Mouse (Mus musculus) gastrocnemius, adult 8-10 months (tissue): Measurements from ENCODE around the gene Cyb5r4. TPM values are rescaled to one million over a fixed set of nuclear protein-coding genes. Genes with fewer than 3 reads are reported as not detected.

Experiments used
- total RNA-seq, 4 experiments: library from RNA; stranded (reverse); gene quantifications; 2 replicates each; pipeline ENCODE4 v1.2.4; 2022

Gene Cyb5r4
- total RNA-seq, 4 experiments from 2014 or later: 25.2 to 40.3 (median 27.0) TPM

Other genes starting within 250 kb of the Cyb5r4 start
- under 1 TPM; 0.24 to 0.56 (median 0.24) TPM for gene Snap91, start 141.4 kb upstream of the Cyb5r4 start, total RNA-seq
- gene Ripply2, start 6.5 kb upstream of the Cyb5r4 start, total RNA-seq: not detected
- under 1 TPM; 0.13 to 0.31 (median 0.24) TPM for gene Mrap2, start 122.3 kb downstream of the Cyb5r4 start, total RNA-seq
- 1 to 10 TPM; 1.1 to 2.4 (median 1.4) TPM for gene Cep162, start 233.5 kb downstream of the Cyb5r4 start, total RNA-seq